Mouse (Mus musculus) 416B (cell line): Measurements from ENCODE around the gene Ugt1a5.

Experiments used
- DNase-seq: peaks from one replicate; pipeline ENCODE4 v3.0.0; 2011; ENCODE audit warnings: low read depth

Gene Ugt1a5

DNA sequence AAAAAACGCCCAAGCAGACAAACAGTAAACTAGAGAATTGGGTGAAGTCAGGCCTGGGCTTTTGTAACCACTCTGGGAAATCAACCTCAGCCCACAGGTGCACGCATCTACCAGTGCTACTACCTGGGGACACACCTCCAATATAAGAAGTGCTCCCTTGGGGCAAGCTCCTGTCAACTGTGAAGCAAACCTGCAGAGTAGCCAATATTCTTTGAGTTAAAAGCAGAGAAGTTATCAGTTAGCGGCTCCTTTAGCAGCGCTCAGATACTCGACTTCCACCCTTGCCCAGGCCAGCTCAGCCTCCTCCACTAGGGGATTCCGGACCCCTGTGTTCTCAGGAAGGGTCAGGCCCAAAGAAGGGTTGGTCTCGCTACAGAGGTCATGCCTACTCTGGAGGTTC, 95.9 kb downstream of the Ugt1a5 start:
- DNase-seq: no peak

GRCm38 (mm10) chr1:88262255-88262654, 96.4 kb downstream of the Ugt1a5 start:
- peak; percentile 99 for DNase-seq

- no peak for DNase-seq
Measured at GRCm38 (mm10) chr1:88262961-88263360, 97.1 kb downstream of the Ugt1a5 start.

DNA sequence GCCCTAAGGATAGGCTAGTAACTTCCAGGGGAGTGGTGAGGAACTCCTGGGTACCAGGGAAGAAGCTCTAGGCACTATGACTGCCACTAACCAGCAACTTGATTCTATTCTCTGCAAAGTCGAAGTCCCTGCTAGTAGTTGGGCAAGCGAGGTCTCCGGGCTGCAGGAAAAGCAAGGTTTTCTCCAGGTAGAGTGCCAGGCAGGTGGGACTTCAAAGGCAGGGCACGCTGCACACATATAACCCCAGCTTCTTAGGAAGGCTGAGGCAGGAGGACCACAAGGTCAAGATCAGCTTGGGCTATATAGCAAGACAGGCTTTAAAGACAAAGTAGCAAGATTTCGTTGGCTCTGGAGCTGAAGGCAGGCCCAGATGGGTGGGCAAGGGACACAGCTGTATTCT, 98.0 kb downstream of the Ugt1a5 start:
- no peak for DNase-seq

- no peak for DNase-seq
Measured at GRCm38 (mm10) chr1:88264237-88264868, 98.5 kb downstream of the Ugt1a5 start.

GRCm38 (mm10) chr1:88264869-88265240, 99.0 kb downstream of the Ugt1a5 start:
- no peak for DNase-seq

DNA sequence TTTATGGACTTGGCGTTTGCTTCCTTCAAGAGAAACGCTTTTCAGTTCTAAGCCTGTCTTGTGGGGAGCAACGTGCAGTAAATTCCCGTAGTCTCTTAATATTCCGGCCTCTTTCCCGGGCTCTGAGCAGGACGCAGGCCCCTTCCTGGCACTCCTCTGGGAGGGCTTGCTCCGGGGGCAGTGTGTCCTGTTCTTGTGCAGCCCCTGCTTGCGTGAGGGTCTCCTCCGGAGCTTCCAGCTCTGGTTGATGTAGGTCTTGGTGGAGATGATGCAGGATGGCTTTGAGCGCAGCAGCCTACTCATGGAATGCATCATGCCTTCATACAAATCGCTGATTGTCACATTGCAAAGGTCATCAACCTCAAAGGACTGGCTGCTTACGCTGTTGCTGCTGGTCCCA, 100.3 kb downstream of the Ugt1a5 start:
- DNase-seq: no peak

DNA sequence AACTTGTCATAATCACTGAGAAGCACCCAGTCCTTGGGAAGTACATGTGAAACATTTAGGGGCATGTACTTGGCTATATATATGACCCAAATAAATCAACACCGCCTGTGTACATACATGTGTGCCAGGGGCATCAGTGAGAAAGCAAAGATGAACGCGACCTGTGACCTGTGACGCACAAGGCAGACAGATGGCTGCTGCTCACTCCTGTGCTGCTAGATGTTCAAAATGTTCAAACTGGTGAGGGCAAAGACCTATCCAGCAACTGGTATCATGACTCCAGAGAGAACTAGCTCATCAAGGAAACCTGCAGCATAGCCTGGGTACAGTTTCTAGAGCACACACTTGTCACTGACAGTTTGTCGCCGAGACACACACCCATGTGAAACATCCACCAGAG, 101.7 kb downstream of the Ugt1a5 start:
- no peak for DNase-seq

GRCm38 (mm10) chr1:88268070-88268469, 102.3 kb downstream of the Ugt1a5 start:
- DNase-seq: no peak
